Mouse (Mus musculus): ENCODE results near the gene Car15. TPM values are rescaled to one million over a fixed set of nuclear protein-coding genes. Genes with fewer than 3 reads are reported as not detected.

Car15 gene
- polyA plus RNA-seq, 1 experiment = 13.9 TPM

DNA sequence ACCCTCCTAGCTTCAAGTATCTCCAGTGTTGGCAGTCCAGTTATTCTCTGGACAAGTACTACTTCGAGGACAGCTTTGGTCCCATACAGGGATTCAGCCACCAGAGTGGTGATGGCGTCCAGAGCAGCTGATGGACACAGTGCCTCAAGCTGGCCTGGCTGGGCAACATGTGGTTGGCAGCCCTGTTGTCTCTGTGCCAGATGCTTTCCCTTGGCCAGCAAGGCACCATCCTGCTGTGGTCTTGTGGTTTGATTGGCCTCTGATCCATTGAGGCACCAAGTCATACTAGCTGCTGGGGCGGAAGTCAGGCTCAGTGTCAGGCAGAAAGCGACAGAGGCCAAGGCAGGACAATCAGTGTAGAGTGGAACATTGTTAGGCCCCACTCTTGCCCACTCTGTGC, 29.0 kb downstream of the Car15 start:
- Histone ChIP-seq H3K27ac (ENCODE audit: control insufficient read depth, insufficient read depth, low read depth, low read length) (no peak overlapping the region), H3K4me3 (ENCODE audit: control insufficient read depth, low read depth, low read length) (no peak overlapping the region), H3K4me1 (ENCODE audit: control insufficient read depth, insufficient read depth, low read length) (peaks cover 27% of the 10 kb centered on the region), H3K27me3 (ENCODE audit: control insufficient read depth, insufficient read depth, low read length) (no peaks in the 10 kb centered on the region), H3K36me3 (ENCODE audit: control insufficient read depth, insufficient read depth, low read length) (no peaks in the 10 kb centered on the region)
- TF ChIP-seq POLR2A (IDR thresholded peaks at IDR 0.05; ENCODE audit: control insufficient read depth, low read depth, low read length) = no peak
- TF ChIP-seq CTCF (IDR thresholded peaks at IDR 0.05; ENCODE audit: control insufficient read depth, insufficient read depth, insufficient replicate concordance, low read depth, low read length) = no peak

DNA sequence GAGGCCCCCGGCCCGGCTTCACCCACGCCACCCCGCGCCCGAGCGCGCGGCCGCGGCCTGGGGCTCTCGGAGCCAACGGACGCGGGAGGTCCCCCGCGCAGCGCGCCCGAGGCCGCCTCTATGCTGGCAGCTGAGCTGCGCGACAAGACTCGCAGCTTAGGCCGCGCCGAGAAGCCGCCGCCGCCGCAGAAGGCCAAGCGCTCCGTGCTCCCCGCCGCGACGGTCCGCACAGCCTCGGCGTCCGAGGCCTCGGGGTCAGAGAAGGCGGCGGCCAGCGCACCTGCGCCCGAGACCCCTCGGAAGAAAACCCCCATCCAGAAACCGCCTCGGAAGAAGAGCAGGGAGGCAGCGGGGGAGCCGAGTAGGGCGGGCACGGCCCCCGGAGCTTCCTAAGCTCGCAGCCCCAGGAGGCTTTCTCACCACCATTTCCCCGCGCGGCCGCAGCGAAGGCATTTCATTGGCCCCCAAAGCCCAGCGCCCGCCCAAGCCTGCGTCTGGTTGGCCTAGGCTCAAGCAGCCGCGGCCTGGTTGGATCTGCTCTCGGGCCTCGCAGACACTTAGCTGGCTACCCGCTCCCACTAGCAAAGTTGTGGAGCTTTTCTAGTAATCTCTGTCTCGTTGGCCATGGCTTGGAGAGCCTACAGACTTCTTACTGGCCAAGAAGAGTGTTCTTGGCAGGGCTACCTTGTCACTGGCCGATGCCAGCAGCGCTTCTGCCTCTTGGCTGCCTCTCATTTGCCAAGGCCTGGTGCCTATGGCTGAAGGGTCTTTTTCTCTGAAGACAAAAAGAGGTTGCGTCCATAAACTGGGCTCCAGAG, 30.8 kb downstream of the Car15 start:
- Histone ChIP-seq H3K27ac (ENCODE audit: control insufficient read depth, insufficient read depth, low read depth, low read length) (peak overlapping the region; percentile 83), H3K4me1 (ENCODE audit: control insufficient read depth, insufficient read depth, low read length) (peaks cover 43% of the 10 kb centered on the region), H3K4me3 (ENCODE audit: control insufficient read depth, low read depth, low read length) (peak overlapping the region; percentile 89), H3K27me3 (ENCODE audit: control insufficient read depth, insufficient read depth, low read length) (no peaks in the 10 kb centered on the region), H3K36me3 (ENCODE audit: control insufficient read depth, insufficient read depth, low read length) (no peaks in the 10 kb centered on the region)
- 0 out of 2 replicates have a peak, but pooled peaks have one; percentile 12 for TF ChIP-seq POLR2A (IDR thresholded peaks at IDR 0.05; ENCODE audit: control insufficient read depth, low read depth, low read length)
- TF ChIP-seq CTCF (IDR thresholded peaks at IDR 0.05; ENCODE audit: control insufficient read depth, insufficient read depth, insufficient replicate concordance, low read depth, low read length) = no peak

DNA sequence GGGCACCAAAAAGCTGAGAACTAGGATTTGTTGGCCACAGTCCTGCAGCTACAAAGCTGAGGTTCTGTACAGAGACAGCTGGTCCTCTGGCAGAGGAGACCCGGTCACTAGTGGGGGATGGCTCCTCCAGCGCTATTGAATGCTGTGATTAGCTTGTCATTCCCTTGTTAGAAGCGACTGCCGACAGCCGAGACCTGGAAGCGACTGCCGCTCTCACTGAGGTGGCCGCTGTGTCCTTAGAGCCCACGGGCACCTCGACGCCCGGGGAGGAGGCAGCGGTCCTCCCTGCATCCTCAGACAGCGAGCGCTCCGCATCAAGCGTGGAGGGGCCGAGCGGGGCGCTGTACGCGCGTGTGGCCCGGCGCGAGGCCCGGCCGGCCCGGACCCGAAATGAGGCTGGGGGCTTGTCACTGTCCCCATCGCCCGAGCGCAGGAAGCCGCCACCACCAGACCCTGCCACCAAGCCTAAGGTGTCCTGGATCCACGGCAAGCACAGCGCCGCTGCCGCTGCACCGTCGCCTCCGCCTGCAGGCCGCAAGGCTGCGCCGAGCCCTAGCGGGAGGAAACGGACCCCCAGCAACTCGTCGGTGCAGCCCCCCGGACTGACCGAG, 31.5 kb downstream of the Car15 start:
- Histone ChIP-seq H3K27me3 (ENCODE audit: control insufficient read depth, insufficient read depth, low read length) (no peaks in the 10 kb centered on the region), H3K36me3 (ENCODE audit: control insufficient read depth, insufficient read depth, low read length) (no peaks in the 10 kb centered on the region), H3K27ac (ENCODE audit: control insufficient read depth, insufficient read depth, low read depth, low read length) (peak overlapping the region; percentile 83; the same call in 1 of the 2 replicates), H3K4me1 (ENCODE audit: control insufficient read depth, insufficient read depth, low read length) (peaks cover 45% of the 10 kb centered on the region), H3K4me3 (ENCODE audit: control insufficient read depth, low read depth, low read length) (peak overlapping the region; percentile 89)
- TF ChIP-seq POLR2A (IDR thresholded peaks at IDR 0.05; ENCODE audit: control insufficient read depth, low read depth, low read length) = no peak; the same call in 1 of the 2 replicates
- TF ChIP-seq CTCF (IDR thresholded peaks at IDR 0.05; ENCODE audit: control insufficient read depth, insufficient read depth, insufficient replicate concordance, low read depth, low read length) = no peak

DNA sequence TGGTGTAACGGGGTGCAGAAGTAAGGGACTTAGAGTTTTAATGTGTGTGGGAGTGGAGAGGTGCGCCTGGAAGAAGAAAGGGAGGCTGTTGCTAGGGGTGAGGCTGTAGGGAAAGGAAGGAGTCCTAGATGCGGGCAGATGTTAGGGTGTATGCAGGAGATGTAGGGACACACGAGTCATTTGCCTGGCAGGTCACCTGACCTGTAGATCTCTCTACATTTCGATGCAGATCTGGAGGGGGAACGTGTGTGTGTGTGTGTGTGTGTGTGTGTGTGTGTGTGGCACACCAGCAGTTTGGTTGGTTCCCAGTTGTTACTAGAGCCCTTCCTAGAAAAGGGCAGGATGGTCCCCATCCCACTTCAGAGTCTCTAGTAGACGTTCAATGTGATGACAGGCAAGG, 33.2 kb downstream of the Car15 start:
- TF ChIP-seq POLR2A (IDR thresholded peaks at IDR 0.05; ENCODE audit: control insufficient read depth, low read depth, low read length) (no peak), CTCF (IDR thresholded peaks at IDR 0.05; ENCODE audit: control insufficient read depth, insufficient read depth, insufficient replicate concordance, low read depth, low read length) (no peak)
- H3K27me3 ChIP-seq (ENCODE audit: control insufficient read depth, insufficient read depth, low read length) = no peaks in the 10 kb centered on the region
- H3K4me3 ChIP-seq (ENCODE audit: control insufficient read depth, low read depth, low read length) = no peak overlapping the region
- H3K27ac ChIP-seq (ENCODE audit: control insufficient read depth, insufficient read depth, low read depth, low read length) = no peak overlapping the region
- H3K36me3 ChIP-seq (ENCODE audit: control insufficient read depth, insufficient read depth, low read length) = no peaks in the 10 kb centered on the region
- H3K4me1 ChIP-seq (ENCODE audit: control insufficient read depth, insufficient read depth, low read length) = peaks cover 45% of the 10 kb centered on the region

DNA sequence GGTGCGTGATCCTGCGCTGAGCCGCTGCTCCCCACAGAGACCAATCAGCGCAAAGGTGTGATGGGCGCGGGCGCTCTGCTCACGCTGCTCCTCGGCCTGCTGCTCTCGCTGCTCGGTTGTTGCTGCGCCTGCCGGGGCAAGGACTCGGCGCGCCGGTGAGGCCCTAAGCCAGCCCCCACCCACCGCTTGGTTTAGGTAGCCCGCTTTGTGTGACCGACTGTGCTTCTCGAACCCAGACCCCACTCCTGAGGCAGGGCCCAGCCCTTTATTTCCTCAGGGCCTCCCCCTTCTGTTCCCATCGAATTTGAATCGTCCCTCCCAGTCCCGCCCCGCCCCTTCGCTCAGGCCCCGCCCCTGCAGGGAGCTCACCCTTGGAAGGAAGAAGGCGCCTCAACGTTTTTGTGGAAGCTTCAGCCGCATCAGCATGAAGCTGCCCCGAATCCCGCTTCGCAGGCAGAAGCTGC, 33.7 kb downstream of the Car15 start:
- peak overlapping the region; percentile 57 for H3K4me3 ChIP-seq (ENCODE audit: control insufficient read depth, low read depth, low read length)
- peaks cover 45% of the 10 kb centered on the region for H3K4me1 ChIP-seq (ENCODE audit: control insufficient read depth, insufficient read depth, low read length)
- no peaks in the 10 kb centered on the region for H3K36me3 ChIP-seq (ENCODE audit: control insufficient read depth, insufficient read depth, low read length)
- no peak overlapping the region for H3K27ac ChIP-seq (ENCODE audit: control insufficient read depth, insufficient read depth, low read depth, low read length)
- H3K27me3 ChIP-seq (ENCODE audit: control insufficient read depth, insufficient read depth, low read length) = no peaks in the 10 kb centered on the region
- 0 out of 2 replicates have a peak, but pooled peaks have one; percentile 13 for TF ChIP-seq POLR2A (IDR thresholded peaks at IDR 0.05; ENCODE audit: control insufficient read depth, low read depth, low read length)
- TF ChIP-seq CTCF (IDR thresholded peaks at IDR 0.05; ENCODE audit: control insufficient read depth, insufficient read depth, insufficient replicate concordance, low read depth, low read length) = no peak

DNA sequence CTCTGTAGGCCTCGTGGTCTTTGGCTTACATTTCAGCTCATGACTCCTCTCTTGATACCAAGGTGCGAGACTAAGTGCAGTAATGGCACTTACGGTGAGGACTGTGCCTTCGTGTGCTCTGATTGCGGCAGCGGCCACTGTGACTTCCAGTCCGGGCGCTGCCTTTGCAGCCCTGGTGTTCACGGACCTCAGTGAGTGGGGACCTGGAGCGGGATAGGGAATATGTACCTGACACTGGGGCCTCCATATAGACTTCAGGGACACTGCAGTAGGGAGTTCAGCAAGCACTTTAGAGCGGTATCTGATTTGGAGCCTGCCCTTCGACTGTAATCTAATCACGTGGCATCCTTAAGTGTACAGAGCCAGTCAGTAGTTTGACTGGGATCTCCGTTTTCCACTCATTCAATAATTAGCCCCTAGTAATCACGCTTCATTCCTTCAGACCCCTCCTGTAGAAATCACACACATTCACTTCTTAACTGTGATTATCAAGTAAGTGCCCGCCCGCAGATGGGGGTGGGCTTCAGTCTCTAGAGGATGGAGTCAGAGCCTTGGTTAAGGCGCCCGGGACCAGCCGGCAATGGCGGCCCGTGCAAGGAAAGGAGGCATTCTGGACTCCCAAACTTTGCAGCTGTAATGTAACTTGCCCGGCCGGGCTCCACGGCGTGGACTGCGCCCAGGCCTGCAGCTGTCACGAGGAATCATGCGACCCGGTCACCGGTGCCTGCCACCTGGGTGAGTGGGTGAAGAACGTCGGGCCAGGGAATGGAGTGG, 34.3 kb downstream of the Car15 start:
- Histone ChIP-seq H3K27me3 (ENCODE audit: control insufficient read depth, insufficient read depth, low read length) (no peaks in the 10 kb centered on the region), H3K36me3 (ENCODE audit: control insufficient read depth, insufficient read depth, low read length) (no peaks in the 10 kb centered on the region), H3K4me3 (ENCODE audit: control insufficient read depth, low read depth, low read length) (peak overlapping the region; percentile 57), H3K4me1 (ENCODE audit: control insufficient read depth, insufficient read depth, low read length) (peaks cover 45% of the 10 kb centered on the region), H3K27ac (ENCODE audit: control insufficient read depth, insufficient read depth, low read depth, low read length) (no peak overlapping the region)
- TF ChIP-seq POLR2A (IDR thresholded peaks at IDR 0.05; ENCODE audit: control insufficient read depth, low read depth, low read length) = no peak
- no peak for TF ChIP-seq CTCF (IDR thresholded peaks at IDR 0.05; ENCODE audit: control insufficient read depth, insufficient read depth, insufficient replicate concordance, low read depth, low read length)
